Mouse (Mus musculus) cortical plate, adult 2 months (tissue): ENCODE measurements around the gene Trim2.

Experiments
- CTCF ChIP-seq: fragments of 200-500 bp; IDR thresholded peaks from 2 replicates; pipeline ENCODE4 v1.5.1; 2011; ENCODE audit warnings: mild to moderate bottlenecking, control low read depth, low read length; ENCODE audit not compliant: insufficient read depth; ENCODE audit errors: extremely low read depth
- POLR2A ChIP-seq: fragments of 200-500 bp; IDR thresholded peaks from 2 replicates; pipeline ENCODE4 v1.6.1; 2011; ENCODE audit warnings: mild to moderate bottlenecking, low read length, control low read depth; ENCODE audit not compliant: insufficient read depth; ENCODE audit errors: extremely low read depth

DNA sequence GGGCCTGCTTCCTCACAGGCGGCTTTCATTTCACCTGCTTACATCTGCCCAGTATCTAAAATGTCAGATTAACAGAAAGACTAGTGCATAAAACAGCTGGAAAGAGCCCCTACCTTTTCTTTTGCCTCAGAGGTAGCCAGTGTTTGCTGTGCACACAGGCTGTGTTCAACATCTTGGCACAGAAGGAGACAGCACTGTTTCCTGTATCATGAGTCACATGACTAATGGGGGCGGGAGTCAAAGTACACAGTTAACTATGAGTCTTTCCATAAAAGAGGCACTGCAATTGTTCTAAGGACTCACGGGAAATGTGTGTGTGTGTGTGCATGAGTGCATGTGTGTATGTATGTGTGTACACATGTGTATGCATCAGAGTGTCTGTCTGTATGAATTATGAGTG, 43.9 kb downstream of the Trim2 start:
- TF ChIP-seq CTCF (no peak), POLR2A (no peak)
